Mouse (Mus musculus) frontal cortex, postnatal 25 days (tissue): ENCODE measurements around the gene Def6.
A peak's percentile ranks its signal among the peaks of the same experiment; 100 is the strongest.
"Not testable (repeated sequence)": the region's sequence is repeated elsewhere in the genome, so short reads cannot be mapped to it uniquely, and the experiment has no call there.

Experiments used
- DNase-seq, 2 experiments: peaks; one replicate each; pipeline ENCODE4 v3.0.0; 2022; ENCODE audit warnings: low spot score in 2 of 2

Def6 gene

DNA sequence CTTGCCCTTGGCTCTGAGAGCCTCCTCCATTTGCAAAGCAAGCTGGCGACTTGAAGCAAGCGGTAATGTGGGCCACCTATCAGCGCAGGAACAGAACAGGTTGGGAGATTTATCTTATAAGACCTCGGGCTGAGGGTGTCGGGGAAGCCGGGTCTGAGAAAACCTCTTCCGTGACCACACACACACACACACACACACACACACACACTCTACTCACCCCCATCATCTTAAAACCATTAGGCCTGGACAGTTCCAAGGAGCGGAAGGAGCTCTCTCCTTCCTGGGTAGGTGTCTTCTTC, 685 bp downstream of the Def6 start:
- no peak for DNase-seq

DNA sequence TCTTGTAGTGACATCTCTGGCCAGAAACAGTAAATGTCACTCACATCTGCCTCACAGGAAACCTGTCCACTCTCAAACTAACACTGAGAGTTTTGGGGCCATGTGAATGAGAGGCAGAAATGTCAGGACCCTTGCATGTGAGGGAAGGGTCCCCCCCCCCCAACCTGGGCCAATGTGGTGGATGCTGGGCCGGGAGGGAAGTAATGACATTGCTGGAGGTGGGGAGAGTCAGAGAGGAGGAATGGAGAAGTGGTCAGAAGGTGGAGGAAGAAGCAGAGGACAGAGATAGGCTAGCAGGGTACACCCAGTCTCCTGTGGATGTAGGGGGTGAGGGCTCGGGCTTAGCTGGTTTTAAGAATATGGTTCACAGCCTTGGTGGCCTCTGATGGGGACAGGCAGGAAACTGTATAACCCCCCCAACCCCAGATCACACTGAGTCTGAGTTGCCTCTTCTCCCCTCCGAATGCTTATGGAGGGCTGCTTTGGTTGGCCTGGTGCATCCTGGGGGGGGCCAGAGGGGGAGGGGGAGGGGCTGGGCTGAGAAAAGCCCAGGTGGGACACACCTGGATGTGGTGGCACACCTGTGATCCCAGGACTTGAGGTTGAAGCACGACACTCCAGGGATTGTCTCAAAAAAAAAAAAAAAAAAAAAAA, 2.0 kb downstream of the Def6 start:
- DNase-seq: no peak

DNA sequence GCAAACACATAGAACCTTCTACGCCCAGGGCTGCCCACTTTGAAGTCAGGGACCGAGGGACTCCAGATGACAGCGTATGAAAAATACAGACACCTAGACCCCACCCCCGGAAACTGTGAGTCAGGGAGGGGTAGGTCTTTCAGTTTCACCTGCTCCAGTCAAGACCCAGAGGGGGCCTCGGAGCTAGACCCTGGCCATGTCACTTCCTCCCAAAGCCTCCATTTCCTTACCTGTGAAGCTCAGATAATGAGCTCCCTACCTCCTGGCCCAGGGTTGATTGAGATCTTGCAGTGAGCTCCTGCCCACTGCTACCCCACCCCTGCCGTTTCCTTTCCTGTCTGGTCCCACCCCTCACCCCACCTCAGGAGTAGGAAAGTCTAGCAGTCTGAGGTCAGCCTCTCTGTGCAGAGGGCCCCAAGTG, 4.4 kb downstream of the Def6 start:
- no peak for DNase-seq

DNA sequence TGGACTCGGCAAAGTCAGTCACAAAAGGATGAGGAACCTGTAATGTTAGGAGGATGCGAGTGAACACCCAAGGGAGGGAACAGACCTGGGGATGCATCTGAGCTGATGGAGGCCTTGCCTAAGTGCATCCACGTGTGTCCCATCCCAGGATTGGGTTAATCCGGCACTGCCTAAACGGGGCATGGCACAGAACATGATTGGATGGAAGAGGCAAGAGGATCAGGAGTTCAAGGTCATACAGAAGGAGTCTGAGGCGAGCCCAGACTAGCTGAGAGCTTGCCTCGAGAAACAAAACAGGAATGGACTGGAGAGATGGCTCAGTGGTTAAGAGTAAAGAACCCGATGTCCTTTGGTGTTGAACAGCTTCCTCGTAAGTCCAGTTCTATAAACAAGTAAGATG, 4.8 kb downstream of the Def6 start:
- DNase-seq: no peak

DNA sequence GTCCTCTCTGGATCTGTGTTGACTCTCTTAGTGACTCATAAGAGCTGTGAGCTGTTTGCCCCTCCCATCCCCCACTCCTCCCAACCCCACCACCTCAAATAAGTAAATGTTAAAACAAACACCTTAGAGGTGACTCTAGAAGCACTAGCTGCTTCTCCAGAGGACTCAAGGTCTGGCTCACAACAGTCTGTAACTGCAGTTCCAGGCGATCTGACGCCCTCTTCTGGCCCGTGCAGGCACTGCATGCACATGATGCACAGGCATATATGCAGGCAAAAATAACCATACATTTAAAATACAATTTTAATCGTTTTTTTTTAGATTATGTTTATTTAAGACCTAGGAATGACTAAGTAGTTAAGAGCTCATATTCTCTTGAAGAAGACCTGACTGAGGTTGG, 5.7 kb downstream of the Def6 start:
- no peak for DNase-seq

DNA sequence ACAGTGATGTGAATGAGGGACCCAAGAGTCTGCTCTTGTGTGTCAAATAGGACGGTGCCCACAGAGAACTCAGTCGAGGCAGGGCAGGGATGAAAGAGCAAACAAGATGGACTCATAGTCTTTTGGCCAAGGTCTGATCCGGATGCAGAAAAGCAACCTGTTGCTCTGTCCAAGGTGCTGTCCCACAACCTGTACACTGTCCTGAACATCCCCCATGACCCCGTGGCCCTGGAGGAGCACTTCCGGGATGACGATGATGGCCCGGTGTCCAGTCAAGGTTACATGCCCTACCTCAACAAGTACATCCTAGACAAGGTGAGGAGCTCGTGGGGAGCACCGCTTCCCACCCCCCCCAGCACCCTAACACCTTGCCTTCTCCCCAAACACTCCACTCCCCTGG, 9.2 kb downstream of the Def6 start:
- no peak for DNase-seq

DNA sequence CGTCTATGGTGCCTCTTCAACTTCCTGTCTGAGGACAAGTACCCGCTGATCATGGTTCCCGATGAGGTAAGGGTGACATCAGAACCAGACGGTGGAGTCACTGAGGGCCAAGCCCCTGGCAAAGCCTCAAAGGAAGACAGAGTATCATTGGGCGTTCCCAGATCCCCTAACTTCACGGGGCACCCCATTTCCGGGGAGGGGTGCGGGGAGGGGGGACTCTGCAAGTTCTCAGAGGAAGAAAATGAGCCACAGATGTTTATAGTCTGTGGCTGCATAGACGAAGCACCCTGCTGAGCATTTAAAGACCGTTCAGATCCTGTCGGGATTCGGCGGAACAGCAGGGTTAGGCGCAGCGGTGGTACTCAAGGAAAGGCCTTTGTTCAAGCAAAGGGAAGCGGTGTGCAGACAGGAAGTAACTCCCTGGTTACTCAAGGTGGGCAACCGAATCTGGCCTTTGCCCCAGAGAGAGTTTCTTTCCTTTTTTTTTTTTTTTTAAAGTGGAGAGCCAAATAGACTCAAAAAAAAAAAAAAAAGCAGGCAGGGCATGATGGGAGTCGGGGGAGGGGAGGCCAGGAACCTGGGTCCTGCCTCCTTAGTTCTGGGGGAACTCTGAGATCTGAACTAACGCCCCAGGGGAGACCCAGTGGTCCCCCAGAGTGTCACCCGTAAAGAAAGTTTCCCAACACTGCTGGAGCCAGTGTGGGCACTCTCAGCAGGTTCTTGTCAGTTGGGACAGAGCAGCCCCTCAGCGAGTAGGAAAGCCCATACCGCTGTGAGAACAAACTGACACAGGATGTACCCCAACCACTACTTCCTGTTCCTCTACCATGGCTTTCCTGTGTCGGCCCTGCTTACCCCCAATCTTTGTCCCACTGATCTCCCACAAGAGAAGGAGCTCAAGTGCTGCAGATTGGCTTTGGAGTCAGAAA, 10.4 kb downstream of the Def6 start:
- DNase-seq: no peak

DNA sequence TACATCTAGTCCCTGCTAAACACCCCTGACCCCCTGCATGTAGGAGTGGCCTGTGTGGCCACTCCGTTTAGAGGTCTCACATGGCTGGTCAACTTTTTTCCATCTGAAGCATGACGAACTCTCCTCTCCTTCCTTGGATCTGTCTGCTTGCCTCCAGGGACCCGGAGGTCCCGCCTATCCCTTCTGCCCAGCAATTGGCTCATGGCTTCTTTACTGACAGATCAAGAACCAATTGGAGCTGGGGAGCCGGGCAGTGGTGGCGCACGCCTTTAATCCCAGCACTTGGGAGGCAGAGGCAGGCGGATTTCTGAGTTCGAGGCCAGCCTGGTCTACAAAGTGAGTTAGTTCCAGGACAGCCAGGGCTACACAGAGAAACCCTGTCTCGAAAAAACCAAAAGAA, 14.9 kb downstream of the Def6 start:
- not testable (repeated sequence) for DNase-seq

DNA sequence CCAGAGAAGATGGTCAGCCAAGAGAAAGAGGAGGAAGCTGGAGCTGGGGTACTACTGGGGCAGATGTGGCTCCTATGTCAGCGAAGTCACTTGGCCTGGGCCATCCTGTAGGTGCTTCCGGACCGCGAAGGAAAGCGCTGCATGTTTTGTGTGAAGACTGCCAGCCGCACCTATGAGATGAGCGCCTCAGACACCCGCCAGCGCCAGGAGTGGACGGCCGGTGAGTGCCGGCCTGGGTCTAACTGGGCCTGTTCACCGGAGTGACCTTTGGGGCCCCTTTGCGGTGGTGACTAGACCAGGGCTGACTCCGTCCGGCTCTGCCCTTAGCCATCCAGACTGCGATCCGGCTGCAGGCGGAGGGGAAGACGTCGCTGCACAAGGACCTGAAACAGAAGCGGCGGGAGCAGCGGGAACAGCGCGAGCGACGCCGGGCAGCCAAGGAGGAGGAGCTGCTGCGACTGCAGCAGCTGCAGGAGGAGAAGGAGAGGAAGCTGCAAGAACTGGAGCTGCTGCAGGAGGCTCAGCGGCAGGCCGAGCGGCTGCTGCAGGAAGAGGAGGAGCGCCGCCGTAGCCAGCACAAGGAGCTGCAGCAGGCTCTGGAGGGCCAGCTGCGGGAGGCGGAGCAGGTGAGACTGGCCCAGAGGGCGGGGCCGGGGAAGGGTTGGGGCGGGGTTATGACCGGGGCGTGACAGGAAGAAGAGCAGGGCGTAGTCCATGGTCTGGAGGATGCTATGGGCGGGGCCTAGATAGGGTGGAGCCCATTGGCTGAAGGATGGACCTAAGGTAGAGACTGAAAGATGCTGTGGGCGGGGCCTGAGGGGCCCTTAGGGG, 16.2 kb downstream of the Def6 start:
- DNase-seq: peak; percentile 64 to 75

DNA sequence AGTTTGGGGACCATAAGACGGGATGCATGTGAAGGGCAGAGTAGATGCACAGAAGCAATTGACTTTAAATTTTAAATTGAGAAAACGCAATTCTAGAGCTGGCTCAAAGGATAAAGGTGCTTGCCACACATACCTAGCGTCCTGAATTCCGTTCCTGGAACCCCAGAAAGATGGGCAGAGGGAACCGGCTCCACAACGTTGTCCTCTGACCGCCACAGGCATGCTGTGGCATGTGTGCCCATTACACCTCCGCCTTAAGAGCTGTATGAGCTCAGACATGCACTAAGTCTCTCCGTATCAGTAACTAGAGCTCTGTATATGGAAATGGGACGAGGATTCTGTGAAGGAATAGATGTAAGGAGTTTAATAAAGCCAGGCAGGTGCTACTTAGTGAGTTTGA, 17.0 kb downstream of the Def6 start:
- DNase-seq: no peak

DNA sequence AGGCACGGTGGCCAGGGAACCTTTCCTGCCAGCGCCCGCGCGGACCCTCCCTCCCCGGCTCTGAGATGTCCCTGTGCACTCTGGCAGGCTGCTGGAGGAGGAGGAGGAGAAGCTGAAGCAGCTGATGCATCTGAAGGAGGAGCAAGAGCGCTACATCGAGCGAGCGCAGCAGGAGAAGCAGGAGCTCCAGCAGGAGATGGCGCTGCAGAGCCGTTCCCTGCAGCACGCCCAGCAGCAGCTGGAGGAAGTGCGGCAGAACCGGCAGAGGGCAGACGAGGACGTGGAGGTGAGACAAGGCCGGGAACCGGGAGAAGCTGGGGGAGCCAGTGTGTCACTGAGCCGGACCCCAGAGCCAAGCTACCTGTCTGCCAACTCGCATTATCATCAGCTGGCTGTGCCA, 18.4 kb downstream of the Def6 start:
- peak; percentile 84 to 90 for DNase-seq

DNA sequence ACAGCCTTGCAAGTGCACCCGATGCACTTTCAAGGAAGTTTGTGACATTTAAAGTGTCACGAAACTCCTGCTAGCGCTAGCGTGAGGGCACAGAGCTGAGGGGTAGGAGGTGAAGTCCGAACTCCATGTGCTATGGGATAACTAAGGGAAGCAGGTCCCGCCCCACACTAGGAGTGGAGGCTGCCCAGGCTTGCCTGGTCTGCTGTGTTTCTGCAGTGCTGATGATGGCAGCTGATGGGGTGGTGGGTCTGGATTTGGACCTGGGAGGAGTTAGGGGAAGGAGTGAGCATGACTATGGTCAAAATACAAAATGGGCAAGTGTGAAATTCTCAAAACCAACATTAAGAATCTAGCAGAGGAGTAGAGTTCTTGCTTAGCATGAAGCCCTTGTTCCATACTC, 22.9 kb downstream of the Def6 start:
- no peak for DNase-seq

DNA sequence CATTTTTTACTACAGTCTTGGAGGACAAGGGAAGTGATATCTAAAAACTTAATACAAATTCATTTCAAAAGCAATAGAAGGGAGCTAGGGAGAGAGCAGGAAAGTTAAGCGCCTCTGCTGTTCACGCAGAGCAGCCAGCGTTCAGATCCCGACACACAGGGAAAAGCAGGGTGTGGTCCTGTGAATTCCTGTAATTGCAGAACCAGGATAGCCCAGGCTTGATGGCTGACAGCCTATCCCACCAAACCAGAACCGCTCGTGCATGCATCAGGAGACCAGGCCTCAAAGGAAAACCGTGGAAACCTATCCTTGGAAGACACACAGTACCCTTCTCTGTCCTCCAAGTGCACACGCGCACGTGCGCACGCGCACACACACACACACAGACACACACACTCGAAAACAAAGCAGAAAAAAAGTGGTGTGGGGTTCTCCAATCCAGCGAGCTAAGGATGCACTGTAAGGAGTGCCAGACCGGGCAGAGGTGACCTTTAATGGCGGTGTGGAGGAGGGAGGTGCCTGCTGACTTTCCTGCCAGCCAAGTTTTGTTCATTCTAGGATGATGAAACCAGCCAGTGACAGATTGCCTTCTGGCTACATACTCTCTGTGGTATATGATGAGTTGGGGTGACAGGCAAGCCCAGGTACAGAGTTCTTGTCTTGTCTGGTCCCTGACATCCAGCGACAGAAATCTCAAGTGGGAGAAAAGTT, 23.6 kb downstream of the Def6 start:
- no peak for DNase-seq

DNA sequence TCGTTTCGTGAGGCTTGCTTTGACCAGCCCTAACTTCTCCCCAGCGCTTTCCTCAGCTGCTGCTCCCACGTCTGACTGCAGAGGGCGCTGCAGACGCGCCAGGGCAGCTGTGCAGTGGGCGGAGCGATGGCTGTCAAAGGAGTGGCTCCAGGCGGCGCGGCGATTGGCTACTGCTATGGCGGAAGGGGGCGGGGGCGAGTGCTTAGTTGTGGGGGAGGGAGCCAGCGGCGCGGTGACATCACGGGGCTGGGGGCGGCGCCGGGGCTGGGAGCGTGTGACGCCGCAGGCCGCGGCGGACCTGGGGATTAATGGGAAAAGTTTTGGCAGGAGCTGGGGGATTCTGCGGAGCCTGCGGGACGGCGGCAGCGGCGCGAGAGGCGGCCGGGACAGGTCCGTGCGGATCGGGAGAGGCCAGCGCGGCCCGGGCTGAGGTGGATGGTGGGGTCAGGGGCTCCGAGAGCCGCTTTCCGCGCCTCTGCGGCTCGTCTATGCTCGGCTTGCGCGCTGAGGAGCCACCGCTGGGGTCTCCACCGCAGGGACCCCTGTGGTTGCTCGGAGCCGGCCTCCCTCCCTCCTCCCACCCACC, 25.0 kb downstream of the Def6 start, which contains the start of gene Ppard:
Ppard (plus strand) TSS at position 226 of the 586 bp plus-strand sequence.
- peak; percentile 95 for DNase-seq

DNA sequence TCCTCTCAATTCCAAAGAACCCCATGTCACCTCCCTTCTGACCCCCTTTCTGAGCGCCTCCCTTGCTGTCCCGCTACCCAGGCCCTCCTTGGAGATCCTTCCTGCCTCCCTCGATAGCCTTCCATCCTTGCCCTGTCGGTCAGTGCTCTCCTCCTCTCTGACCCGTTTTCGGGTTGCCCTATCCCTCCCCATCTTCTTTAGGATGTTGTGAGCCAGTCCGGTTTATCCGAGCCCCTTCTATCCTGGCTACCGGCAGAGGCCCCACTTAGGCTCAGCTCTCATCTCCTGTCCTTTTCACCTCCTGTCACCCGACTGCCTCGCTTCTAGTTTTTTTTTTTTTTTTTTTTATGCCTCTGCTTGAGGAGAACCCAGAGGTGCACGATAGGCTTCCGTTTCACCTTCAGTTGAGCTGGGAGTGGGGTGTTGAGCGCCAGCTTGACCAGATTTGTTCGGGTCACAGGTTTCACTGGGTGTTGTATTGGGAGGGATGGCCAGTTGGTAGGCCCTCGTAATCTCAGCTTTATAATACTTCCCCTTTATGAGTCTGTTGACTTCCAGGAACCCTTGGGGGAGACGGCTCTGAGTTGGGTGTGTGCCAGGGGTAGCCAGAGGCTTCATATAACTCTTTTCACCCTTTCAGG, 25.6 kb downstream of the Def6 start:
- no peak for DNase-seq

DNA sequence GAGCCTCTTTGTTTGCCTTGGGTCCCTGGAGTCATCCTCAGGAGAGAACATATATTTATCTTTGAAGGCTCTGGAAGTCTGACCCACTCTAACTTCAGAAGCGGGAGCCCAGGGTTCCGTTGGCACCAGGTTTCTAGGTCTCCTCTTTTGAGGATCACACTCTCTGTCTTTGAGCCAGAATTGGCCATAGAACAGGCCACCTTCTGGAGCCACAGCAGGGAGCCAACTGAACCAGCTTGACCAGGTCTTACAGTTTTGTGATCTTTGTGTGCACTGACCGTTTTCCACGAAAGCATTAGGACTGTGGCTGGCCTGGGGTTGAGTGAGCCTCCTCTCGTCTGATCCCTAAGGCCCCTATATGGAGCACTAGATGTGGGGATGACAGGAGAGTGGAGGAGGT, 27.1 kb downstream of the Def6 start:
- DNase-seq: no peak

DNA sequence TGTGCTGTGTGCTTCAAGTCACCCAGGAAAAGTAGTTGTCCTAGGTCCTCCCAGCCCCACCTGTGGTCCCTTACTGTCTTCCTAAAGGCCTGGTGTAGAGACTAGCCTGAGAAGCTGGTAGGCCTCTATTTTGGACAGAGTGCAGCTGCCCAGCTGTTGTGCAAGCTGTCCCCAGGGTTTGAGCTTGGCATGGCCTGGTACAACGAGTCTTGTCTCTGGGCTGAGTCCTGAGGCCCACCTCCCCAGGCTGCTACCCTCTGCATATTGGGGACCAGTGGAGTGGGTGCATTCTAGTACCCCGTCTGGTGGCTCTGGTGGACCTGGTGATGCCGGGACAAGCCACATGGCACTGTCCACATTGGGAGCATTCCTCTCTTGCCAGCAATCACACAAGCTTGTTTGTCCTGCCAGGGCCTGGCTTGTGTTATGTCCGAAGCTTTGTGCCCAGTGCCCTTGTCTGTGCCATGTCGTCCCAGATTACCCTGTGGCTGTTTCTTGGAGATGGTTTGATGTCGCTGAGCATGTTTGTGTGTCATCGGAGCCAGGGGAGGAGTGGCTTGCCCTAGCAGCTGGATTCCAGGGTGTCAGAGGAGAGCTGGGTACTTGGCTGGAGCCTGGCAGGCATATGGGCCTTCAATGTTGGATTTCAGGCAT, 28.5 kb downstream of the Def6 start:
- no peak for DNase-seq

DNA sequence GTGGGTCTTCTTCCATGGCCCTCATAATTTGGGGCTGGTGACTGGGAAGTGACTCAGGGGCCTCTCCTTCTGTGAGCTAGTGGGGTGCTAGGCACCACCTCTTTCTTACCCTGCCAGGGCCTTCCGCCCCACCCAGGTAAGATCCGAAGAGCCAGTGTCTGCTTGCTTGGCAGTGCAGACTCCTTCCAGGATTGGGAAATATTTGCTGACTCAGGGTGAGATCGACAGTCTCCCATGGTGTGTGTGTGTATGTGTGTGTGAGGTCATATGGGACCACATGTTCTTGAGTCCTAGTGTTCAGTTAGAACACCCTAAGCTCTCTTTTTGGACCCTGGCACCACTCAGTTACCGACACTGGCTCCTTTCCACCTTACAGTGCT, 29.0 kb downstream of the Def6 start:
- DNase-seq: no peak

DNA sequence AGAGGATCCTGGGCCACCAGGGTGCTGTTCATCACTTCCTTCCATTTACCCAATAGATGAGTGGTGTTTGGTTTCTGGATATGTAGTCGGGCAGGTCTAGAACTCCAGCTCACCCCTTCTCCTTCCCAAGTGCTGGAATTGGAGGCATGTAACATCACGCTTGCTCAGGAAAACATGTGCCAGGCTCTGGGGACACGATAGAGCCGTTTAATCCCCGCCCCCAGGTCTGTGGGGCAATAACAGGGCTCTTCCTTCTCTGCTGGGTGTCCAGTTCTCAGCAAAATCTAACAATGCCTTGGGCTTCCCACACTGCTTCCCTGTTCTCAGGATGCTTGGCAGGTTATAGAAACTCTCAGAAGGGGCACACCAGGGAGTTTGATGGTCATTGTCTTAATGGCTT, 29.8 kb downstream of the Def6 start:
- no peak for DNase-seq

DNA sequence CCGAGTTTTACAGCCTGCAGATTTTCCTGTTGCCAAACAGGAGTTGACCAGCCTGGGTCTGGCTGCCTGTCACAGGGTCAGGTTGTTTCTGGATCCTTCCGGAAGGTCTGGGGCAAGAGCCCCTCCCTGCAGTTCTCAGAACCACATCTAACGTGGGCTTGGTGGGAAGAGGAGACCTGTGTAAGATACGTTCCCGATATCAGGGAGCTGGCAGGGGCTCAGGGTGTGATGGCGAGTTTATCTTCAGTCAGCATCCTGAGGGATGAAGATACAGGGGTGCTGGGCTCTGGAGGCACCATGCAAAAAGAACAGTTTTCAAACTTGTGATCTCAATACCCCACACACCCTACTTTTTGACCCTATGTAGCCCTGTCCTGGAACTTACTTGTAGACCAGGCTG, 30.3 kb downstream of the Def6 start:
- DNase-seq: no peak

DNA sequence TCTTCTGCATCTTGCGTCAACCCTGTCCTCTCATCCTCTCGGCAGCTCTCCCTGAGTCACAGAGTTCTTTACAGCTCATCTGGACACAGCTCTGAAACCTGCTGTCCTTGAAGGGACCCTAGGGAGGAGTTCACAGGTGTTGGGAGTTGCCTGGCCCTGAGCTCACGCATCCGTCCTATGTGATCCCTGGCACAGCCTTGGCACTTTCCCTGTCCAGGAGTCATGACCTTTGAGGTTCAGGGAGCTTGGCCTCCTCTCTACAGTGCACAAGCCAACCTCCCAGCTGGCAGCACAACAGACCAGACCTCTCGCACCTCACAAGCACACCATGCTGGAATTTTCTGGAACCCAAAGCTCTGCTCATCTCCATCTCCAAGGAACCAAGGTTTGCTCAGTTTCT, 33.3 kb downstream of the Def6 start:
- no peak for DNase-seq
